Mouse (Mus musculus) limb, embryonic 11.5 days (tissue): ENCODE results near the gene Oasl1. TPM values are rescaled to one million over a fixed set of nuclear protein-coding genes. Genes with fewer than 3 reads are reported as not detected.
A peak's percentile ranks its signal among the peaks of the same experiment; 100 is the strongest.
"Not testable (repeated sequence)": the region's sequence is repeated elsewhere in the genome, so short reads cannot be mapped to it uniquely, and the experiment has no call there.

Source experiments
- ATAC-seq: fragments of 200-750 bp; cut with Nextera tagmentation; 2 replicates; pipeline ENCODE4 v1.8.0; 2017; ENCODE audit warnings: low read depth; ENCODE audit not compliant: insufficient number of reproducible peaks, low FRiP score, low TSS enrichment
- DNase-seq: peaks from one replicate; pipeline ENCODE4 v3.0.0-alpha.2; 2015; ENCODE audit warnings: low spot score
- H3K27ac ChIP-seq: fragments of 300-500 bp; sonication (generic); replicated peaks from 2 replicates; pipeline ENCODE4 v1.5.1; 2014; ENCODE audit warnings: low read depth, mild to moderate bottlenecking, low read length
- H3K27me3 ChIP-seq: fragments of 300-500 bp; sonication (generic); 2 replicates; pipeline ENCODE4 v1.6.1; 2014; ENCODE audit warnings: mild to moderate bottlenecking, low read length, mixed read lengths; ENCODE audit not compliant: control insufficient read depth, insufficient read depth
- H3K36me3 ChIP-seq: fragments of 300-500 bp; sonication (generic); 2 replicates; pipeline ENCODE4 v1.6.1; 2014; ENCODE audit warnings: mild to moderate bottlenecking, low read length, moderate library complexity, mixed read lengths; ENCODE audit not compliant: control insufficient read depth, insufficient read depth
- H3K4me1 ChIP-seq: fragments of 300-500 bp; sonication (generic); 2 replicates; pipeline ENCODE4 v1.6.1; 2014; ENCODE audit warnings: low read length, mixed read lengths; ENCODE audit not compliant: control insufficient read depth, insufficient read depth
- H3K4me2 ChIP-seq: fragments of 300-500 bp; sonication (generic); 2 replicates; pipeline ENCODE4 v1.6.1; 2014; ENCODE audit warnings: low read depth, mild to moderate bottlenecking, moderate library complexity; ENCODE audit not compliant: severe bottlenecking
- H3K4me3 ChIP-seq: fragments of 300-500 bp; sonication (generic); 2 replicates; pipeline ENCODE4 v1.5.1; 2014; ENCODE audit warnings: low read depth, low read length
- H3K9ac ChIP-seq: fragments of 300-500 bp; sonication (generic); 2 replicates; pipeline ENCODE4 v1.6.1; 2014; ENCODE audit warnings: mild to moderate bottlenecking, low read length
- H3K9me3 ChIP-seq: fragments of 300-500 bp; sonication (generic); 2 replicates; pipeline ENCODE4 v1.6.1; 2016; ENCODE audit warnings: low read length; ENCODE audit not compliant: control insufficient read depth
- WGBS: fragments of 180-500 bp; shearing (Covaris S2); extraction: QIAGEN DNeasy Blood & Tissue Kit; methylation state at CpG from one replicate; pipeline ENCODE4 v1.1.7; 2014; 5-methylcytosine and 5-hydroxymethylcytosine counted together
- polyA plus RNA-seq: library from polyadenylated mRNA; unstranded; fragments of >200 nt; fragmentation: Nextera tagmentation; extraction: Ambion mirVana; gene quantifications from 2 replicates; pipeline ENCODE4 v1.2.1, GENCODE M21; 2014

Gene Oasl1
- 0.54 and 0.59 TPM in 2 replicates for polyA plus RNA-seq

DNA sequence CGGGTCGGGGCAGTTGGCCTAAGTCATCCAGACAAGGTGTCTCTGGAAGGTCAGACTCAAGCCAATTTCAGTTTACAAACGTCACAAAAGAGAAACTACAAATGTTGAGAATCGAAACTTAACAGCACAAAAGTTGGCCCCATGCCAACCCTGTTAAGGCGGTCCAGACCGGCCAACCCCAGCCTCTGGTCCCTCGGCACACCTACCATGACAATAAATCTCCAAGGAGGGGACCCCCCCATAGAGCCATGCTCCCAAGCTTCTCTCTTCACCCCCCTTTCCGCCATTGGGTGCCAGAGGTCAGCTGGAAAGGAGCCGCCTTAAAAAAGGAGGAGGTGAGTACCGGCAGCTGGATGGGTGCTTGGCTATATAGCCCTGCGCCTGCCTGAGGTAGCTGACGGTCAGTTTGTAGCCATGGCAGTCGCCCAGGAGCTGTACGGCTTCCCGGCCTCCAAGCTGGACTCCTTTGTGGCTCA is at the start of gene Oasl1:
Oasl1 (plus strand) TSS at position 243 of the 476 bp plus-strand sequence.
- H3K9ac ChIP-seq, result peak within 1 kb of the TSS; percentile 0; the same call in 1 of the 2 replicates
- DNase-seq, result peak; percentile 27

DNA sequence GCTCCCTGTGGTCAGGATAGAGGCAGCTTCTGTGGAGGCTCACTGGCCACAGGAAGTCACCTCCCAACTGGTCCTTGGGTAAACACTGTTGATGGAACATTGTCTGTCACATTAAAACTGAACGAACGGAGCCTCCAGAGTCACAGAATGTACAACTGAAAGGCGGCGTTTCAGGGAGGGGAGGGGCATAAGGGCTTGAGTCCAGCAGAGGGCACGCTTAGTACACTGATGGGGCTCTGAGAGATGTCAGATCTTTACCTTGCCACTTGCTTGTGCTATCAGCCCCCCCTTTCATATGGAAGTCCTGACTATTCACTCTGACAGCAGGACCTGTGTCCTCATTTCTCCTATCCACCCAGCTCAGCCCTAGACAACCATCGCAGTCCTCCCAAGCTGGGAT is 47.2 kb upstream of the Oasl1 start:
- Histone ChIP-seq H3K36me3 (no peaks in the 10 kb centered on the region), H3K4me3 (no peak overlapping the region), H3K4me2 (no peak overlapping the region), H3K4me1 (peaks cover 7% of the 10 kb centered on the region; the same call in 1 of the 2 replicates), H3K27me3 (no peaks in the 10 kb centered on the region), H3K9me3 (no peaks in the 10 kb centered on the region), H3K27ac (no peak overlapping the region), H3K9ac (no peak overlapping the region)
- WGBS, result 75% methylated on average over 6 of the region's 6 CpGs
- ATAC-seq (no peak), DNase-seq (no peak)

More for the DNA sequence above, at the start of gene Oasl1:
- no peak within 1 kb of the TSS for H3K27ac ChIP-seq
- no peaks in the 10 kb centered on the region for H3K4me1 ChIP-seq
- H3K4me3 ChIP-seq, result no peak within 1 kb of the TSS
- no peaks in the 10 kb centered on the region for H3K36me3 ChIP-seq
- H3K9me3 ChIP-seq, result no peaks in the 10 kb centered on the region
- 49% methylated on average over 15 of the region's 15 CpGs for WGBS
- H3K4me2 ChIP-seq, result no peak within 1 kb of the TSS; the same call in 1 of the 2 replicates
- H3K27me3 ChIP-seq, result no peaks in the 10 kb centered on the region
- no peak for ATAC-seq

DNA sequence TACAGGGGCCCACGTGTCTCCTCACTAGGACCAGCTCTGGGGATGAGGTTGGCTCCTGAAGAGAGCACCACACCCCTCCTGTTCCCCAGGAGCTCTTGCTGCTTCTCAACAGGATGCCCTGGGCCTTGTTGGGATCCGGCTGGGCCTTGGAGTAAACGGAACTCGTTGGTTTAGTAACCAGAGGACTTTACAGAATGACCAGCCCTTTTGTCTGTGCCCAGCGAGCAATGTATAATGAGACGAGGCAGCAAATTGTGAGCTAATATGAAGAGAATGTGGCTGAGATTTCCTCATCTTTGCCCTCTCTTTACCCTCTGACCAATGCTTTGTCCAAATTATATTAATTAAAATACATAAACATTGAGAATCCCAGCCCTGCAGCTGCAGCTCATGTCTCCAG is 46.7 kb upstream of the Oasl1 start:
- no peak for DNase-seq
- H3K4me3 ChIP-seq, result no peak overlapping the region

DNA sequence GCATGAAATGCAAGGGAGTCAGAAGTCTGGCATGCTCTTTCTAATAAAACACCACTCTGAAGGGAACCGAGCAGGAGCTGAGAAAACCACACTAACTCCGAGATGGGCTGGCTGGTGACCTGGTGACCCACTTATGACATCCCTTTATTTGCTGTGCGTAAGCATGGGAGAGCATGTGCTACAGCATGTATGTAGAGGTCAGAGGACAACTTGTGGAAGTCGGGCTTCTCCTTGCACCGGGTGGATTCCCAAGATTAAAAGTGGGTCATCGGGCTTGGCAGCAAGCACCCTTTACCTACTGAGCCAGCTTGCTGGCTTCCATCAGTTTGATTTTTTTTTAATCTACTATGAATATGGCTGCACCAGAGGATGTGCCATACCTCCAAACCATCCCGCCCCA is 45.6 kb upstream of the Oasl1 start:
- Histone ChIP-seq H3K9me3 (no peaks in the 10 kb centered on the region), H3K36me3 (no peaks in the 10 kb centered on the region), H3K9ac (no peak overlapping the region), H3K4me3 (no peak overlapping the region), H3K4me2 (no peak overlapping the region; the same call in 1 of the 2 replicates), H3K4me1 (peaks cover 7% of the 10 kb centered on the region; the same call in 1 of the 2 replicates), H3K27me3 (no peaks in the 10 kb centered on the region), H3K27ac (no peak overlapping the region)
- whole genome bisulfite sequencing, result 69% methylated on average over 7 of the region's 7 CpGs
- DNase-seq (no peak), ATAC-seq (no peak)

More for the DNA sequence above, 46.7 kb upstream of the Oasl1 start:
- H3K4me2 ChIP-seq, result no peak overlapping the region
- no peak overlapping the region for H3K27ac ChIP-seq
- H3K27me3 ChIP-seq, result no peaks in the 10 kb centered on the region
- WGBS, result 60% methylated on average over 6 of the region's 6 CpGs
- no peaks in the 10 kb centered on the region for H3K9me3 ChIP-seq
- no peak overlapping the region for H3K9ac ChIP-seq
- ATAC-seq, result no peak
- peaks cover 7% of the 10 kb centered on the region; the same call in 1 of the 2 replicates for H3K4me1 ChIP-seq
- H3K36me3 ChIP-seq, result no peaks in the 10 kb centered on the region

- H3K9me3 ChIP-seq, result no peaks in the 10 kb centered on the region
- H3K27ac ChIP-seq, result no peak overlapping the region
- WGBS, result 59% methylated on average over 13 of the region's 13 CpGs
- no peak overlapping the region for H3K4me2 ChIP-seq
- DNase-seq (no peak), ATAC-seq (no peak)
- H3K4me1 ChIP-seq, result peaks cover 7% of the 10 kb centered on the region; the same call in 1 of the 2 replicates
- no peak overlapping the region for H3K4me3 ChIP-seq
- no peaks in the 10 kb centered on the region for H3K27me3 ChIP-seq
- H3K36me3 ChIP-seq, result no peaks in the 10 kb centered on the region
- no peak overlapping the region for H3K9ac ChIP-seq
Observed at GRCm38 (mm10) chr5:114879399-114879798, 43.6 kb upstream of the Oasl1 start.

- H3K9me3 ChIP-seq, H3K4me3 ChIP-seq, H3K4me2 ChIP-seq, H3K36me3 ChIP-seq, DNase-seq, ATAC-seq, H3K4me1 ChIP-seq, H3K27me3 ChIP-seq, H3K27ac ChIP-seq, H3K9ac ChIP-seq: not testable (repeated sequence)
- WGBS, result 81% methylated on average over 6 of the region's 7 CpGs
Observed at GRCm38 (mm10) chr5:114882319-114882718, 40.7 kb upstream of the Oasl1 start.

DNA sequence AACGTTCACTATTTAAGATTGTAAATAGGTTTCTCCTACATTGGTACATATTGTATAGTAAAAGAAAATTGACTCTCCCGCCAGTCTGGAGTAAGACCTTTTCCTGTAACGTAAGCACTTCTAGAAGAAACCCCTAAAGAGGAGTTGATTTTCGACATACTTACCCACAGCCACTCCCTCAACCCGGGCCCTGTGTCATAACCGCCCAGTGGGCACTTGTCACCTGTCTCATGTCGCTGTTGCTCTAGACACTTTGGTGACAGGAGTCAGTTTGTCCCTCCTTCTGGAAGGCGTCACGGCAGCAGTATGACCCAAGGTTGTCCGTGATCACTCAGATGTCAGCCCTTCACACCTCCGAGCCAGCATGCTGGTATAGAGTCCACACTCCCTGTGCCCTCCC is 40.0 kb upstream of the Oasl1 start:
- no peak overlapping the region for H3K4me3 ChIP-seq
- H3K36me3 ChIP-seq, result no peaks in the 10 kb centered on the region
- no peaks in the 10 kb centered on the region; the same call in 1 of the 2 replicates for H3K4me1 ChIP-seq
- no peak overlapping the region for H3K27ac ChIP-seq
- no peak overlapping the region for H3K9ac ChIP-seq
- 82% methylated on average over 11 of the region's 11 CpGs for WGBS
- DNase-seq, result no peak
- H3K9me3 ChIP-seq, result no peaks in the 10 kb centered on the region
- ATAC-seq, result no peak
- H3K27me3 ChIP-seq, result no peaks in the 10 kb centered on the region
- H3K4me2 ChIP-seq, result no peak overlapping the region

DNA sequence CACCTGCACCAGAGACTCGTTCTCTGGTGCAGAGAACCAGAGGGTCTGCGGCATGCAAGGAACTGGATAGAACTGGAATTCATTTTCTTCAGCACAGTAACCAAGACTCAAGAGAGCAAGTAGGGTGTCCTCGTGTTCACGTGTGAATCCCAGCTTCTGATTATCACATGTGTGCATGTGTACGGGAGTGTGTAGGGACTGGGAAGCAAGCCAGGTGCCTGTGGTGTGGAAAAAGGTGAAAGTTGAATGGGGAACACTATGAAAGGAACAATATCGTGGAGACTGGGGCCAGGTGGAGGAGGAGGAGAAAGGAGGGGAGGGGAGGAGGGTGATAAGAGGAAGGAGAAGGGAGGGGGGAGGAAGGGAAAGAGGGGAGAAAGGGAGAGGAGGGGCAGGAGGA is 36.2 kb upstream of the Oasl1 start:
- WGBS, result 83% methylated on average over 6 of the region's 6 CpGs
- H3K27me3 ChIP-seq, result no peaks in the 10 kb centered on the region
- no peak overlapping the region for H3K9ac ChIP-seq
- H3K4me3 ChIP-seq, result no peak overlapping the region
- no peak for DNase-seq
- H3K9me3 ChIP-seq, result no peaks in the 10 kb centered on the region
- ATAC-seq, result no peak
- H3K4me1 ChIP-seq, result no peaks in the 10 kb centered on the region
- no peak overlapping the region for H3K4me2 ChIP-seq
- H3K36me3 ChIP-seq, result no peaks in the 10 kb centered on the region
- H3K27ac ChIP-seq, result no peak overlapping the region

DNA sequence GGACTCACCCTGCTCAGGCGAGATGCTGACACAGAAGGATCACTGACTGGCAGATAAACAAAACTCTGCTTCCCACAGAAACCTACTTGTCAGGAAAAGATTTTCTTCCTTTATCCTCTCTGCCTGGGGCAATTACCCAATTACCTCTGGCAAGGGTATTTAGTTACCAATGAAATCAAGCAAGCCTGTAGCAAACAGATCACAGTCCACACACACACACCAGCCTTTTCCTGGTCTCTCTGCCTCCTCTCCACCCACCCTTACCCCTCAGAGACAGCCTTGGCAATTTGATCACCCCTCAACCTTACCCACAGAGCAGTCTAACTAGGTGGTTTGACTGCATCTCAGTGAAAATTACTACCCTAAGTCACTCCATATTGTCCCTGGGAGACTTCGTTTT is 34.0 kb upstream of the Oasl1 start:
- H3K9me3 ChIP-seq, result no peaks in the 10 kb centered on the region
- H3K4me3 ChIP-seq, result no peak overlapping the region
- WGBS, result 83% methylated on average over 2 of the region's 2 CpGs
- DNase-seq, result no peak
- H3K4me1 ChIP-seq, result no peaks in the 10 kb centered on the region
- ATAC-seq, result no peak
- no peaks in the 10 kb centered on the region for H3K27me3 ChIP-seq
- no peak overlapping the region for H3K9ac ChIP-seq
- no peak overlapping the region for H3K27ac ChIP-seq
- no peak overlapping the region for H3K4me2 ChIP-seq
- no peaks in the 10 kb centered on the region for H3K36me3 ChIP-seq
